Mouse (Mus musculus): Measurements from ENCODE around the gene Ap1m2.
"Not testable (repeated sequence)": the region's sequence is repeated elsewhere in the genome, so short reads cannot be mapped to it uniquely, and the experiment has no call there.

Ap1m2 gene

GRCm38 (mm10) chr9:21264272-21264999, 47.7 kb downstream of the Ap1m2 start:
- DNase-seq (ENCODE audit: low read depth, low spot score), result peak; percentile 54

- DNase-seq (ENCODE audit: low read depth, low spot score), result no peak
Measured at GRCm38 (mm10) chr9:21261831-21262230, 50.3 kb downstream of the Ap1m2 start.

GRCm38 (mm10) chr9:21260491-21261040, 51.6 kb downstream of the Ap1m2 start:
- DNase-seq (ENCODE audit: low read depth, low spot score), result no peak

GRCm38 (mm10) chr9:21256349-21256748, 55.8 kb downstream of the Ap1m2 start:
- not testable (repeated sequence) for DNase-seq (ENCODE audit: low read depth, low spot score)

GRCm38 (mm10) chr9:21254690-21255089, 57.4 kb downstream of the Ap1m2 start:
- DNase-seq (ENCODE audit: low read depth, low spot score), result no peak

- no peak for DNase-seq (ENCODE audit: low read depth, low spot score)
Measured at GRCm38 (mm10) chr9:21251116-21251735, 60.9 kb downstream of the Ap1m2 start.

- no peak for DNase-seq (ENCODE audit: low read depth, low spot score)
Measured at GRCm38 (mm10) chr9:21250509-21250908, 61.6 kb downstream of the Ap1m2 start.

GRCm38 (mm10) chr9:21249629-21250508, 62.3 kb downstream of the Ap1m2 start:
- DNase-seq (ENCODE audit: low read depth, low spot score), result no peak

GRCm38 (mm10) chr9:21248326-21248725, 63.8 kb downstream of the Ap1m2 start, which contains the start of gene S1pr5:
Gene S1pr5 (minus strand): TSS chr9:21248443.
- DNase-seq (ENCODE audit: low read depth, low spot score), result no peak

- no peak for DNase-seq (ENCODE audit: low read depth, low spot score)
Measured at GRCm38 (mm10) chr9:21246342-21246741, 65.8 kb downstream of the Ap1m2 start.

- DNase-seq (ENCODE audit: low read depth, low spot score), result no peak
Measured at GRCm38 (mm10) chr9:21245113-21245487, 67.0 kb downstream of the Ap1m2 start.

- DNase-seq (ENCODE audit: low read depth, low spot score), result no peak
Measured at GRCm38 (mm10) chr9:21244428-21245112, 67.6 kb downstream of the Ap1m2 start.

Measured in forelimb bud, embryonic 11.5 days (tissue).